Mouse (Mus musculus) heart, embryonic 14.5 days (tissue): ENCODE data around the gene E130308A19Rik. TPM values are rescaled to one million over a fixed set of nuclear protein-coding genes. Genes with fewer than 3 reads are reported as not detected.

ENCODE experiments used
- ATAC-seq: fragments of 200-750 bp; cut with Nextera tagmentation; 2 replicates; pipeline ENCODE4 v1.8.0; 2017; ENCODE audit warnings: low read depth, moderate TSS enrichment; ENCODE audit not compliant: insufficient number of reproducible peaks, insufficient read depth, low FRiP score
- H3K27ac ChIP-seq, 2 experiments: fragments of 200-500 bp in 1 of 2; fragments of 300-500 bp in 1 of 2; sonication (generic) in 1 of 2; replicated peaks in 1 of 2; 2 replicates each; pipeline ENCODE4 v1.5.1; 2012 to 2014; ENCODE audit warnings: low read depth in 2 of 2, low read length in 2 of 2, control low read depth in 1 of 2, mild to moderate bottlenecking in 1 of 2, mixed read lengths in 1 of 2; ENCODE audit not compliant: control insufficient read depth in 1 of 2, insufficient read depth in 1 of 2
- H3K27me3 ChIP-seq: fragments of 300-500 bp; sonication (generic); 2 replicates; pipeline ENCODE4 v1.6.1; 2014; ENCODE audit warnings: mild to moderate bottlenecking, low read length, control low read depth; ENCODE audit not compliant: control insufficient read depth, insufficient read depth
- H3K36me3 ChIP-seq: fragments of 300-500 bp; sonication (generic); 2 replicates; pipeline ENCODE4 v1.6.1; 2014; ENCODE audit warnings: mild to moderate bottlenecking, control low read depth, low read length, mixed read lengths; ENCODE audit not compliant: control insufficient read depth, insufficient read depth
- H3K4me1 ChIP-seq, 2 experiments: fragments of 200-500 bp in 1 of 2; fragments of 300-500 bp in 1 of 2; sonication (generic) in 1 of 2; 2 replicates each; pipeline ENCODE4 v1.6.1; 2012 to 2014; ENCODE audit warnings: low read length in 2 of 2, control low read depth in 1 of 2, mixed read lengths in 1 of 2; ENCODE audit not compliant: control insufficient read depth in 2 of 2, insufficient read depth in 2 of 2
- H3K4me2 ChIP-seq: fragments of 300-500 bp; sonication (generic); 2 replicates; pipeline ENCODE4 v1.6.1; 2014; ENCODE audit warnings: mild to moderate bottlenecking, low read length
- H3K4me3 ChIP-seq, 2 experiments: fragments of 200-500 bp in 1 of 2; fragments of 300-500 bp in 1 of 2; sonication (generic) in 1 of 2; 2 replicates each; pipeline ENCODE4 v1.5.1; 2012 to 2014; ENCODE audit warnings: low read length in 2 of 2, mild to moderate bottlenecking in 2 of 2, control low read depth in 1 of 2, low read depth in 1 of 2, moderate library complexity in 1 of 2; ENCODE audit not compliant: control insufficient read depth in 1 of 2, insufficient read depth in 1 of 2
- H3K9ac ChIP-seq: fragments of 300-500 bp; sonication (generic); 2 replicates; pipeline ENCODE4 v1.6.1; 2014; ENCODE audit warnings: mild to moderate bottlenecking, low read length
- H3K9me3 ChIP-seq: fragments of 300-500 bp; sonication (generic); 2 replicates; pipeline ENCODE4 v1.6.1; 2016; ENCODE audit warnings: low read length, control low read depth; ENCODE audit not compliant: control insufficient read depth
- WGBS: fragments of 180-500 bp; shearing (Covaris S2); extraction: QIAGEN DNeasy Blood & Tissue Kit; methylation state at CpG from one replicate; pipeline ENCODE4 v1.1.7; 2014; 5-methylcytosine and 5-hydroxymethylcytosine counted together
- polyA plus RNA-seq: library from polyadenylated mRNA; unstranded; fragments of >200 nt; fragmentation: Nextera tagmentation; extraction: Ambion mirVana; gene quantifications from 2 replicates; pipeline ENCODE4 v1.2.1, GENCODE M21; 2014

The E130308A19Rik gene
- polyA plus RNA-seq, 1 experiment from 2014 or later, result 27.7 TPM

GRCm38 (mm10) chr4:59652166-59652681 is 26.2 kb downstream of the E130308A19Rik start:
- H3K27ac ChIP-seq, result no peak overlapping the region
- H3K4me3 ChIP-seq, result no peak overlapping the region
- H3K27me3 ChIP-seq, result no peaks in the 10 kb centered on the region
- no peaks in the 10 kb centered on the region for H3K36me3 ChIP-seq
- no peak for ATAC-seq
- H3K9ac ChIP-seq, result no peak overlapping the region
- no peaks in the 10 kb centered on the region for H3K9me3 ChIP-seq
- WGBS, result 77% methylated on average over 1 of the region's 1 CpGs
- peaks cover 0 to 4% of the 10 kb centered on the region in 2 experiments; a peak in 1 of 4 replicates for H3K4me1 ChIP-seq
- H3K4me2 ChIP-seq, result no peak overlapping the region

- no peaks in the 10 kb centered on the region for H3K36me3 ChIP-seq
- H3K4me3 ChIP-seq, result no peak overlapping the region
- no peaks in the 10 kb centered on the region for H3K27me3 ChIP-seq
- no peak overlapping the region for H3K27ac ChIP-seq
- H3K9me3 ChIP-seq, result no peaks in the 10 kb centered on the region
- H3K4me1 ChIP-seq, result peaks cover 0 to 4% of the 10 kb centered on the region in 2 experiments; a peak in 1 of 4 replicates
- WGBS, result 74% methylated on average over 5 of the region's 5 CpGs
- no peak overlapping the region for H3K4me2 ChIP-seq
- ATAC-seq, result no peak
- no peak overlapping the region for H3K9ac ChIP-seq
These were observed 30.1 kb downstream of the E130308A19Rik start for GRCm38 (mm10) chr4:59656061-59656642.

- peaks cover 5 to 7% of the 10 kb centered on the region in 2 experiments for H3K4me1 ChIP-seq
- H3K27me3 ChIP-seq, result no peaks in the 10 kb centered on the region
- H3K4me2 ChIP-seq, result no peak overlapping the region
- WGBS, result 97% methylated on average over 1 of the region's 1 CpGs
- no peak overlapping the region for H3K27ac ChIP-seq
- H3K9ac ChIP-seq, result no peak overlapping the region
- ATAC-seq, result no peak
- H3K36me3 ChIP-seq, result no peaks in the 10 kb centered on the region
- no peaks in the 10 kb centered on the region for H3K9me3 ChIP-seq
- no peak overlapping the region for H3K4me3 ChIP-seq
These were observed 36.2 kb downstream of the E130308A19Rik start for GRCm38 (mm10) chr4:59662163-59662562.

GRCm38 (mm10) chr4:59663451-59663850 is 37.4 kb downstream of the E130308A19Rik start:
- H3K4me1 ChIP-seq, result peaks cover 7 to 18% of the 10 kb centered on the region in 2 experiments
- H3K4me3 ChIP-seq, result no peak overlapping the region
- H3K36me3 ChIP-seq, result no peaks in the 10 kb centered on the region
- no peaks in the 10 kb centered on the region for H3K9me3 ChIP-seq
- no peak overlapping the region for H3K4me2 ChIP-seq
- H3K27ac ChIP-seq, result no peak overlapping the region
- no peak for ATAC-seq
- no peaks in the 10 kb centered on the region for H3K27me3 ChIP-seq
- no peak overlapping the region for H3K9ac ChIP-seq
- 88% methylated on average over 6 of the region's 6 CpGs for WGBS

GRCm38 (mm10) chr4:59666550-59667317 is 40.7 kb downstream of the E130308A19Rik start:
- Histone ChIP-seq H3K4me2 (no peak overlapping the region), H3K36me3 (no peaks in the 10 kb centered on the region), H3K4me1 (peaks cover 7 to 24% of the 10 kb centered on the region in 2 experiments), H3K9ac (no peak overlapping the region), H3K4me3 (no peak overlapping the region), H3K27ac (no peak overlapping the region), H3K27me3 (no peaks in the 10 kb centered on the region), H3K9me3 (no peaks in the 10 kb centered on the region)
- ATAC-seq, result no peak
- 50% methylated on average over 3 of the region's 3 CpGs for WGBS

GRCm38 (mm10) chr4:59668050-59668449 is 42.0 kb downstream of the E130308A19Rik start:
- Histone ChIP-seq H3K4me1 (peaks cover 7 to 24% of the 10 kb centered on the region in 2 experiments), H3K27me3 (no peaks in the 10 kb centered on the region), H3K27ac (no peak overlapping the region), H3K9me3 (no peaks in the 10 kb centered on the region), H3K4me3 (no peak overlapping the region), H3K4me2 (no peak overlapping the region), H3K36me3 (no peaks in the 10 kb centered on the region), H3K9ac (no peak overlapping the region)
- WGBS, result 56% methylated on average over 3 of the region's 3 CpGs
- no peak for ATAC-seq

GRCm38 (mm10) chr4:59669131-59669530 is 43.1 kb downstream of the E130308A19Rik start:
- ATAC-seq, result no peak
- Histone ChIP-seq H3K36me3 (no peaks in the 10 kb centered on the region), H3K9ac (no peak overlapping the region), H3K4me3 (no peak overlapping the region), H3K27ac (no peak overlapping the region), H3K4me2 (no peak overlapping the region), H3K27me3 (no peaks in the 10 kb centered on the region), H3K4me1 (peaks cover 7 to 24% of the 10 kb centered on the region in 2 experiments), H3K9me3 (no peaks in the 10 kb centered on the region)
- 84% methylated on average over 1 of the region's 1 CpGs for WGBS
